Mouse (Mus musculus): ENCODE results near the gene Clptm1.
"Not testable (repeated sequence)": the region's sequence is repeated elsewhere in the genome, so short reads cannot be mapped to it uniquely, and the experiment has no call there.

Gene Clptm1

GRCm38 (mm10) chr7:19691873-19692865, 27.3 kb upstream of the Clptm1 start, which contains the start of gene Apoc1:
TSS of gene Apoc1 (minus strand) at chr7:19692660.
- DNase-seq (ENCODE audit: low spot score in 2 of 2) = no peak

- no peak for DNase-seq (ENCODE audit: low spot score in 2 of 2)
These were observed 26.6 kb upstream of the Clptm1 start for GRCm38 (mm10) chr7:19691434-19691833.

- no peak for DNase-seq (ENCODE audit: low spot score in 2 of 2)
These were observed 26.0 kb upstream of the Clptm1 start for GRCm38 (mm10) chr7:19690845-19691244.

- no peak for DNase-seq (ENCODE audit: low spot score in 2 of 2)
These were observed 23.8 kb upstream of the Clptm1 start for GRCm38 (mm10) chr7:19688611-19689010.

- no peak for DNase-seq (ENCODE audit: low spot score in 2 of 2)
These were observed 23.3 kb upstream of the Clptm1 start for GRCm38 (mm10) chr7:19688101-19688500.

- not testable (repeated sequence) for DNase-seq (ENCODE audit: low spot score in 2 of 2)
These were observed 22.2 kb upstream of the Clptm1 start for GRCm38 (mm10) chr7:19686927-19687583.

GRCm38 (mm10) chr7:19686521-19686920, 21.7 kb upstream of the Clptm1 start:
- no peak for DNase-seq (ENCODE audit: low spot score in 2 of 2)

GRCm38 (mm10) chr7:19685374-19685773, 20.5 kb upstream of the Clptm1 start:
- DNase-seq (ENCODE audit: low spot score in 2 of 2) = no peak

GRCm38 (mm10) chr7:19683771-19684201, 19.0 kb upstream of the Clptm1 start:
- no peak for DNase-seq (ENCODE audit: low spot score in 2 of 2)

- no peak for DNase-seq (ENCODE audit: low spot score in 2 of 2)
These were observed 18.1 kb upstream of the Clptm1 start for GRCm38 (mm10) chr7:19682979-19683378.

- DNase-seq (ENCODE audit: low spot score in 2 of 2) = no peak
These were observed 16.4 kb upstream of the Clptm1 start, which contains the start of the genes Gm44805 and Apoc4 for GRCm38 (mm10) chr7:19681202-19681694. TSS of gene Gm44805 (minus strand) at chr7:19681423. TSS of gene Apoc4 (minus strand) at chr7:19681479.

GRCm38 (mm10) chr7:19680702-19681101, 15.9 kb upstream of the Clptm1 start:
- no peak for DNase-seq (ENCODE audit: low spot score in 2 of 2)

GRCm38 (mm10) chr7:19678901-19679300, 14.1 kb upstream of the Clptm1 start:
- DNase-seq (ENCODE audit: low spot score in 2 of 2) = no peak

GRCm38 (mm10) chr7:19677872-19678271, 13.0 kb upstream of the Clptm1 start, which contains the start of gene Apoc2:
TSS of gene Apoc2 (minus strand) at chr7:19677941.
- DNase-seq (ENCODE audit: low spot score in 2 of 2) = no peak

- DNase-seq (ENCODE audit: low spot score in 2 of 2) = no peak
These were observed 11.8 kb upstream of the Clptm1 start for GRCm38 (mm10) chr7:19676662-19677061.

GRCm38 (mm10) chr7:19675824-19676223, 11.0 kb upstream of the Clptm1 start:
- no peak for DNase-seq (ENCODE audit: low spot score in 2 of 2)

GRCm38 (mm10) chr7:19673083-19673699, 8.4 kb upstream of the Clptm1 start:
- DNase-seq (ENCODE audit: low spot score in 2 of 2) = no peak

GRCm38 (mm10) chr7:19671511-19671910, 6.7 kb upstream of the Clptm1 start:
- no peak for DNase-seq (ENCODE audit: low spot score in 2 of 2)

GRCm38 (mm10) chr7:19668947-19669721, 4.3 kb upstream of the Clptm1 start:
- peak; percentile 89 to 96 for DNase-seq (ENCODE audit: low spot score in 2 of 2)

GRCm38 (mm10) chr7:19667434-19667833, 2.6 kb upstream of the Clptm1 start:
- DNase-seq (ENCODE audit: low spot score in 2 of 2) = no peak

- no peak for DNase-seq (ENCODE audit: low spot score in 2 of 2)
These were observed 1.9 kb upstream of the Clptm1 start for GRCm38 (mm10) chr7:19666750-19667149.
